Mouse (Mus musculus) kidney, adult 2 months (tissue): ENCODE results near the gene Fam155a.

Experiments used
- CTCF ChIP-seq: fragments of 200-500 bp; conservative IDR thresholded peaks from 2 replicates; pipeline ENCODE4 v1.5.1; 2011; ENCODE audit warnings: low read depth, mild to moderate bottlenecking, control low read depth, low read length, moderate library complexity, mixed read lengths; ENCODE audit not compliant: insufficient read depth, insufficient read length
- POLR2A ChIP-seq: fragments of 200-500 bp; IDR thresholded peaks from one replicate; pipeline ENCODE4 v1.6.1; 2011; ENCODE audit warnings: low read depth, low read length, control low read depth

GRCm38 (mm10) chr8:9581836-9582235 is 189.1 kb downstream of the Fam155a start:
- TF ChIP-seq POLR2A = no peak
- TF ChIP-seq CTCF = no peak
